7 mouse cellular contexts compared by ENCODE assay signal in genomic region chr12:30596818-30597407, GRCm38 (mm10). TPM values are rescaled to one million over a fixed set of nuclear protein-coding genes. Genes with fewer than 3 reads are reported as not detected.
DNase-seq lines count a peak whose midpoint lies in the region; ATAC-seq and TF ChIP-seq lines count a peak whose summit lies in the region.

No protein-coding gene starts in this region.

- 45% methylated on average over 8 of the region's 8 CpGs for WGBS in kidney, embryonic 15.5 days
- 38% methylated on average over 8 of the region's 8 CpGs for WGBS in lung, adult 2 months

- no peak overlapping the region for H3K27ac ChIP-seq in ES-E14 (ENCODE audit: insufficient read depth, low read depth, low read length, poor library complexity, severe bottlenecking)
- no peak overlapping the region for H3K27ac ChIP-seq in kidney, embryonic 15.5 days

- TF ChIP-seq POLR2A in lung, adult 2 months (IDR thresholded peaks at IDR 0.05; ENCODE audit: borderline replicate concordance, extremely low read depth, low read depth, low read length), result no peak

- no peaks in the 10 kb centered on the region for H3K27me3 ChIP-seq in C2C12 (ENCODE audit: control insufficient read depth, insufficient read depth, insufficient read length)
- peaks cover 8% of the 10 kb centered on the region; the same call in 1 of the 2 replicates for H3K27me3 ChIP-seq in kidney, embryonic 15.5 days

- no peak overlapping the region for H3K9ac ChIP-seq in ES-E14 (ENCODE audit: insufficient read depth, low read depth, low read length, poor library complexity, severe bottlenecking)
- no peak overlapping the region for H3K9ac ChIP-seq in kidney, embryonic 15.5 days

- H3K4me3 ChIP-seq in C2C12 (ENCODE audit: insufficient read depth, poor library complexity, severe bottlenecking), result no peak overlapping the region
- H3K4me3 ChIP-seq in ES-E14 (ENCODE audit: insufficient read depth in 1 of 2, low read depth in 1 of 2, low read length in 2 of 2, poor library complexity in 1 of 2, severe bottlenecking in 1 of 2), result no peak overlapping the region
- H3K4me3 ChIP-seq in kidney, embryonic 15.5 days (replicated peaks), result no peak overlapping the region
- H3K4me3 ChIP-seq in lung, adult 2 months (replicated peaks; ENCODE audit: extremely low read depth, low read depth, low read length), result no peak overlapping the region

- no peaks in the 10 kb centered on the region for H3K4me1 ChIP-seq in ES-E14 (ENCODE audit: control insufficient read depth in 2 of 2, insufficient read depth in 2 of 2, low read length in 2 of 2, poor library complexity in 1 of 2)
- H3K4me1 ChIP-seq in kidney, embryonic 15.5 days, result no peaks in the 10 kb centered on the region
- H3K4me1 ChIP-seq in lung, adult 2 months (ENCODE audit: control insufficient read depth, insufficient read depth, low read length), result no peaks in the 10 kb centered on the region

- H3K36me3 ChIP-seq in C2C12 (ENCODE audit: control insufficient read depth, insufficient read depth) (no peaks in the 10 kb centered on the region), ES-E14 (ENCODE audit: control insufficient read depth, insufficient read depth, low read length, poor library complexity, severe bottlenecking) (no peaks in the 10 kb centered on the region)
- peaks cover 4% of the 10 kb centered on the region for H3K36me3 ChIP-seq in kidney, embryonic 15.5 days

- no peaks in the 10 kb centered on the region for H3K79me2 ChIP-seq in C2C12 (ENCODE audit: control insufficient read depth, insufficient read depth)

- H3ac ChIP-seq in C2C12 (ENCODE audit: control insufficient read depth, insufficient read length, low read depth), result no peak overlapping the region

- TF ChIP-seq CTCF in C2C12 (IDR thresholded peaks at IDR 0.05; ENCODE audit: control insufficient read depth, insufficient read depth, insufficient read length), result peak; percentile 38
- peak; percentile 75 for TF ChIP-seq CTCF in lung, adult 2 months (IDR thresholded peaks at IDR 0.05; ENCODE audit: insufficient read depth, low read length)

- no peaks in the 10 kb centered on the region for H3K9me3 ChIP-seq in ES-E14 (ENCODE audit: control insufficient read depth, insufficient read depth, low read depth, low read length)
- no peaks in the 10 kb centered on the region for H3K9me3 ChIP-seq in kidney, embryonic 15.5 days (replicated peaks)

- in situ Hi-C loops in ES-E14 (cut with MboI; ENCODE audit: low sequenced_read_pairs in 2 of 2, unreplicated experiment in 2 of 2), result loop anchor here (5.0 to 25.0 kb wide), 4 partner anchors 285 to 560 kb away; partner anchors contain the start of gene Alkal2 (in 1 of the 2)

- no peak overlapping the region for H3K4me2 ChIP-seq in kidney, embryonic 15.5 days

- peak; percentile 90 for ATAC-seq in frontal cortex, adult (ENCODE audit: low TSS enrichment)
- 0 out of 2 replicates have a peak, but pooled peaks have one; percentile 18 for ATAC-seq in kidney, embryonic 15.5 days (replicated peaks; ENCODE audit: low FRiP score)

- no peaks in the 10 kb centered on the region for H3K79me3 ChIP-seq in C2C12 (ENCODE audit: low read depth)

- peak; percentile 60 for DNase-seq in ES-E14 (ENCODE audit: low read depth, low spot score)
- DNase-seq in cerebellum, adult 18-20 months, result peak; percentile 40 to 51
- DNase-seq in lung, adult 2 months, result peak; percentile 21
- peak; percentile 46 for DNase-seq in retina, adult 2 months (ENCODE audit: low read depth, low spot score)

TF ChIP-seq in C2C12, 6 proteins besides CTCF, POLR2A, EP300 and RAD21:
- TF ChIP-seq CEBPB (IDR thresholded peaks at IDR 0.05; ENCODE audit: low read depth) (no peak), MYOG (IDR thresholded peaks at IDR 0.05; ENCODE audit: control insufficient read depth, extremely low read depth, insufficient read length) (no peak), USF1 (IDR thresholded peaks at IDR 0.05; ENCODE audit: low read depth) (no peak), FOSL1 (IDR thresholded peaks at IDR 0.05; ENCODE audit: insufficient read depth, low read length, poor library complexity, severe bottlenecking) (no peak), MYOD1 (IDR thresholded peaks at IDR 0.05; ENCODE audit: control insufficient read depth, insufficient read length, low read depth) (no peak), MAX (IDR thresholded peaks at IDR 0.05) (no peak)

TF ChIP-seq in ES-E14, 5 proteins besides CTCF, POLR2A, EP300 and RAD21:
- TF ChIP-seq ZC3H11A (IDR thresholded peaks at IDR 0.05; ENCODE audit: borderline replicate concordance, low read depth, low read length) (peak; percentile 42; the same call in 1 of the 2 replicates), MAFK (IDR thresholded peaks at IDR 0.05; ENCODE audit: insufficient read depth, low read depth, low read length) (no peak)

RNA-seq across cellular contexts. Expression of gene Tmem18, which starts 12.7 kb away (rescaled TPM):
- polyA plus RNA-seq in C2C12 (2012; fragmentation: generic; extraction: Trizol), result 6.9 TPM
- total RNA-seq in ES-E14 (2012; rRNA removed), result 30.8 and 31.1 TPM in 2 replicates
- polyA plus RNA-seq in kidney, embryonic 15.5 days (2015; fragmentation: Nextera tagmentation; extraction: Ambion mirVana), result 27.3 and 29.6 TPM in 2 replicates
- 12.7 and 18.8 TPM in 2 replicates for polyA plus RNA-seq in lung, adult 2 months (2012; rRNA removed)
